Mouse (Mus musculus): Measurements from ENCODE around the gene Myh11. TPM values are rescaled to one million over a fixed set of nuclear protein-coding genes. Genes with fewer than 3 reads are reported as not detected.

The Myh11 gene
- total RNA-seq, 1 experiment, result 0.76 TPM

DNA sequence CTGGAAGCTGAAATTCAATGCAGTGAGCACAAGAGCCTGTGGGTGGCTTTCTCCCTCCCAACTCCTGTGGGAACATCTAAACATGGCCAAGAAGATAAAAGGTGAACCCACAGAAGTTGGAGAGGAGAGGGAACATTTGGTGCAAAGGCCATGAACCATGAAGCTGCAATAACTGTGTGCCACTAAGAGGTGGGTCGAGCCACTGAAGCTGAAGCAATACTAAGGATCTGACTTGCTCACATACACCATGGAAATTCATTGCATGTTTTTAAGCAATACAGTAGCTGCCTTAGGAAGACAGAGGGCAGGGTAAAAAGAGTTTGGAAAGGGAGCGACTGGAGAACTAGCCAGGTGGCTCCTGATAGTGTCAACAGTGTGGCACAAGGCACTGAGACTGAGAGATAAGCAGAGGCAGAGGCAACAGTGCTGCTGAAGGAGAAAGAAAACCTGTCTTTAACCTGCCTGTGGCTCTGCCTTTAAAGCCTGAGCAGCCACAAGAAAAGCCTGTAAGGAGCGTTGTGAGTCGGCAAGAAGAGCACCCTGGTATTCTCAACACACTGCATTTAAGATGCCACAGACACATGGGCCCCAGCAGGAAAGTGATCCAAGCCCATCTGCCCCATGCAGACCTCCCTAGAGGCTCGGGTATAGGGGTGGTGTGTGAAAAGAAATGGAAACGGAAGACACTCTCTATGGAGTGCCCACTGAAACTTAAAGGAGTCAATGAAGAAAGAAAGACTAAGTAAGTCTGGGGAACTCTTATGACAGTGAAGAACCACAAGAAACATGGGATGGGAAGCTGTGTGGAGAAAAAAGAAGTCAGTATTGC, 17.3 kb upstream of the Myh11 start:
- Histone ChIP-seq H3K9me3 (ENCODE audit: control insufficient read depth, insufficient read depth, low read depth, low read length) (no peaks in the 10 kb centered on the region), H3K4me1 (ENCODE audit: control insufficient read depth in 2 of 2, insufficient read depth in 2 of 2, low read length in 2 of 2, poor library complexity in 1 of 2) (peaks cover 0 to 2% of the 10 kb centered on the region in 2 experiments; a peak in 1 of 4 replicates), H3K4me3 (ENCODE audit: insufficient read depth in 1 of 2, low read depth in 1 of 2, low read length in 2 of 2, poor library complexity in 1 of 2, severe bottlenecking in 1 of 2) (no peak overlapping the region), H3K36me3 (ENCODE audit: control insufficient read depth, insufficient read depth, low read length, poor library complexity, severe bottlenecking) (peaks cover 12% of the 10 kb centered on the region), H3K27ac (ENCODE audit: insufficient read depth, low read depth, low read length, poor library complexity, severe bottlenecking) (no peak overlapping the region), H3K9ac (ENCODE audit: insufficient read depth, low read depth, low read length, poor library complexity, severe bottlenecking) (no peak overlapping the region)
- TF ChIP-seq HCFC1 (IDR thresholded peaks at IDR 0.05; ENCODE audit: borderline replicate concordance, insufficient read depth, low read length) (no peak), MAFK (IDR thresholded peaks at IDR 0.05; ENCODE audit: insufficient read depth, low read depth, low read length) (no peak), CHD2 (IDR thresholded peaks at IDR 0.05; ENCODE audit: low read depth, low read length) (no peak), ZNF384 (IDR thresholded peaks at IDR 0.05; ENCODE audit: low read depth, low read length) (no peak), ZC3H11A (IDR thresholded peaks at IDR 0.05; ENCODE audit: borderline replicate concordance, low read depth, low read length) (no peak)
- no peak for DNase-seq (ENCODE audit: low read depth, low spot score)
- in situ Hi-C loops (cut with MboI; ENCODE audit: low sequenced_read_pairs in 2 of 2, unreplicated experiment in 2 of 2), result no loop called here

DNA sequence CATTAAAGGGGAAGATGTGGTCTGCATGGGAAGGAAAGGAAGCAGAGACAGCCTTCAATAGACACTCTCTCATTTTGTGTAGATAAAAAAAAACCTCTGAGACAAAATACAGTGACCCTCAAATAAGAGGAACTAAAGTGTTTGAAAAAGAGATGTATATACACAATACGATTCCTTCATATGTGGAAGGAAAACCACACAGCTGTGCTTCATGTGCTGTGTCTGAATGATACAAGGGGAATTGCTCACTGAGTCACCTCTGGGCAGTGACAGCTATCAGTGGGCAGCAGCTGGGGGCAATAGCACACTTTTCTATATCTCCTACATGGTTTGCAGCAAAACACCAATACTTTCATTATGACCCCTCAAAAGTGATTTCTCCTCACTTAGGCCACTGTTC, 16.2 kb upstream of the Myh11 start:
- DNase-seq (ENCODE audit: low read depth, low spot score), result no peak

DNA sequence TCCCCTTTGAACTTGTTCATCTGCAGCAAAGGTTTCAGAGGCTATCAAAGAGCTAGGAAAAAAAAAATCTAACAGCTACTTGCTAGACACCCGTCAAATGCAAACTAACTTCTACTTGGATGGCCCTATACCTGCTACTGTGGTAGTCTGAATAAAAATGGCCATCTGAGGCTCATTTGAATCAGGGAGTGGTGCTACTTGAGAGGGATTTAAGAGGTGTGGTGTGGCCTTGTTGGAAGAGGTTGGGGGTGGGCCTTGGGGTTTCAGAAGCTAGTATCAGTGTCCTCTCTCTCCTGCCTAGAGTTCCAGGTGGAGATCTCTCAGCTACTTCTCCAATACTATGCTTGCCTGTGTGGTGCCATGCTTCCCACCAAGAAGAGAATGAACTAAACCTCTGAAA, 15.3 kb upstream of the Myh11 start:
- in situ Hi-C loops (cut with MboI; ENCODE audit: low sequenced_read_pairs in 2 of 2, unreplicated experiment in 2 of 2), result no loop called here
- Histone ChIP-seq H3K9ac (ENCODE audit: insufficient read depth, low read depth, low read length, poor library complexity, severe bottlenecking) (no peak overlapping the region), H3K36me3 (ENCODE audit: control insufficient read depth, insufficient read depth, low read length, poor library complexity, severe bottlenecking) (peaks cover 11% of the 10 kb centered on the region), H3K4me3 (ENCODE audit: insufficient read depth in 1 of 2, low read depth in 1 of 2, low read length in 2 of 2, poor library complexity in 1 of 2, severe bottlenecking in 1 of 2) (no peak overlapping the region), H3K27ac (ENCODE audit: insufficient read depth, low read depth, low read length, poor library complexity, severe bottlenecking) (no peak overlapping the region), H3K9me3 (ENCODE audit: control insufficient read depth, insufficient read depth, low read depth, low read length) (no peaks in the 10 kb centered on the region), H3K4me1 (ENCODE audit: control insufficient read depth in 2 of 2, insufficient read depth in 2 of 2, low read length in 2 of 2, poor library complexity in 1 of 2) (peaks cover 0 to 2% of the 10 kb centered on the region in 2 experiments; a peak in 1 of 4 replicates)
- TF ChIP-seq ZC3H11A (IDR thresholded peaks at IDR 0.05; ENCODE audit: borderline replicate concordance, low read depth, low read length), result no peak
- TF ChIP-seq ZNF384 (IDR thresholded peaks at IDR 0.05; ENCODE audit: low read depth, low read length), result no peak
- TF ChIP-seq HCFC1 (IDR thresholded peaks at IDR 0.05; ENCODE audit: borderline replicate concordance, insufficient read depth, low read length), result no peak
- TF ChIP-seq CHD2 (IDR thresholded peaks at IDR 0.05; ENCODE audit: low read depth, low read length), result no peak
- TF ChIP-seq MAFK (IDR thresholded peaks at IDR 0.05; ENCODE audit: insufficient read depth, low read depth, low read length), result no peak
- DNase-seq (ENCODE audit: low read depth, low spot score), result no peak

More for the DNA sequence above, 16.2 kb upstream of the Myh11 start:
- Histone ChIP-seq H3K36me3 (ENCODE audit: control insufficient read depth, insufficient read depth, low read length, poor library complexity, severe bottlenecking) (peaks cover 12% of the 10 kb centered on the region), H3K4me1 (ENCODE audit: control insufficient read depth in 2 of 2, insufficient read depth in 2 of 2, low read length in 2 of 2, poor library complexity in 1 of 2) (peaks cover 0 to 2% of the 10 kb centered on the region in 2 experiments; a peak in 1 of 4 replicates), H3K9me3 (ENCODE audit: control insufficient read depth, insufficient read depth, low read depth, low read length) (no peaks in the 10 kb centered on the region), H3K27ac (ENCODE audit: insufficient read depth, low read depth, low read length, poor library complexity, severe bottlenecking) (no peak overlapping the region), H3K4me3 (ENCODE audit: insufficient read depth in 1 of 2, low read depth in 1 of 2, low read length in 2 of 2, poor library complexity in 1 of 2, severe bottlenecking in 1 of 2) (no peak overlapping the region), H3K9ac (ENCODE audit: insufficient read depth, low read depth, low read length, poor library complexity, severe bottlenecking) (no peak overlapping the region)
- in situ Hi-C loops (cut with MboI; ENCODE audit: low sequenced_read_pairs in 2 of 2, unreplicated experiment in 2 of 2), result no loop called here
- TF ChIP-seq CHD2 (IDR thresholded peaks at IDR 0.05; ENCODE audit: low read depth, low read length) (no peak), ZC3H11A (IDR thresholded peaks at IDR 0.05; ENCODE audit: borderline replicate concordance, low read depth, low read length) (no peak), HCFC1 (IDR thresholded peaks at IDR 0.05; ENCODE audit: borderline replicate concordance, insufficient read depth, low read length) (no peak), MAFK (IDR thresholded peaks at IDR 0.05; ENCODE audit: insufficient read depth, low read depth, low read length) (no peak), ZNF384 (IDR thresholded peaks at IDR 0.05; ENCODE audit: low read depth, low read length) (no peak)

DNA sequence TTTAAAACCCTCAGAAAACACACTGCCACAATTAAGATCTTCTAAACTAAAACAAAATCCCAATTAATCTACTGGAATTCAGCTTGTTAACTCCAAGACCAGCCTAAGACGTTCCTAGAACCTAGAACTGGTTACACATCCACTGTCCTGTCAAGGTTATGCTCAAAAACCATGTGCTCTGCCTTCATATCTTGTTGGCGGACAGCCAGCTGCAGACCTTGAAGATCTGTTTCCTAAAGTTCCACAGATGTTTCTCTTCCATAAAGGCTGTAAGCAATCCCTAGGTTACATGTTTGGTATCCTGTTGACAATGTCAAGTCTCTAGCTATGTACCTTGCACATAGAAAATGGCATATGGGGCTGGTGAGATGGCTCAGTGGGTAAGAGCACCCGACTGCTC, 13.6 kb upstream of the Myh11 start:
- peaks cover 0 to 2% of the 10 kb centered on the region in 2 experiments; a peak in 1 of 4 replicates for H3K4me1 ChIP-seq (ENCODE audit: control insufficient read depth in 2 of 2, insufficient read depth in 2 of 2, low read length in 2 of 2, poor library complexity in 1 of 2)
- H3K9me3 ChIP-seq (ENCODE audit: control insufficient read depth, insufficient read depth, low read depth, low read length), result no peaks in the 10 kb centered on the region
- in situ Hi-C loops (cut with MboI; ENCODE audit: low sequenced_read_pairs in 2 of 2, unreplicated experiment in 2 of 2), result no loop called here
- no peak overlapping the region for H3K4me3 ChIP-seq (ENCODE audit: insufficient read depth in 1 of 2, low read depth in 1 of 2, low read length in 2 of 2, poor library complexity in 1 of 2, severe bottlenecking in 1 of 2)
- no peak overlapping the region for H3K9ac ChIP-seq (ENCODE audit: insufficient read depth, low read depth, low read length, poor library complexity, severe bottlenecking)
- TF ChIP-seq ZNF384 (IDR thresholded peaks at IDR 0.05; ENCODE audit: low read depth, low read length) (no peak), HCFC1 (IDR thresholded peaks at IDR 0.05; ENCODE audit: borderline replicate concordance, insufficient read depth, low read length) (no peak), CHD2 (IDR thresholded peaks at IDR 0.05; ENCODE audit: low read depth, low read length) (no peak), ZC3H11A (IDR thresholded peaks at IDR 0.05; ENCODE audit: borderline replicate concordance, low read depth, low read length) (no peak)
- no peak for DNase-seq (ENCODE audit: low read depth, low spot score)
- H3K36me3 ChIP-seq (ENCODE audit: control insufficient read depth, insufficient read depth, low read length, poor library complexity, severe bottlenecking), result peaks cover 8% of the 10 kb centered on the region
- H3K27ac ChIP-seq (ENCODE audit: insufficient read depth, low read depth, low read length, poor library complexity, severe bottlenecking), result no peak overlapping the region

Measured in ES-E14 (cell line).